Mouse (Mus musculus): ENCODE measurements at regions not wholly inside any gene's neighbourhood (a gene's known extent, or its start where the extent isn't known, plus 50 kb on each side); places are given as distances from the start of the nearest gene placed in this dataset.

DNA sequence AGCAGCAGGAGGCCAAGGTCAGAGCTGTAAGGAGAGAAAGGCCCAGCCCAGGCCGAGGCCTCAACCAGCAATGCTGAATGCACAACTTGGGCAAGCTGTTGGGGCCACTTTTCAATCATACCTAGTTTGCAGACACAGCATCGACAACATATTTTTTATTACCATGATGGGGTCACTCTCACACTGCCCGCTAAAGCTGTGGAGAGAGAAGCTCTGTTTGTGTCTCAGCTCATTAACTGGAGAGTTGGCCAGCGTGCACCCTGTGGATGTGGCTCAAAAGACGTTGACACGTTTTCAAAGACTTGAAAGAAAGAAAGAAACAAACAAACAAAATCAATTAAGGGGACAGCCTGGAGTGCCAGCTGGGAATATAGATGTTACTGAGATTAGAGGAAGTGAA is 217.4 kb upstream of the Tle3 start:
- no peak overlapping the region for H3K4me2 ChIP-seq (ENCODE audit: low read depth, low read length, severe bottlenecking)
- H3K27ac ChIP-seq (ENCODE audit: low read depth, low read length), result no peak overlapping the region
- H3K4me1 ChIP-seq (replicated peaks; ENCODE audit: control insufficient read depth, insufficient read depth, low read length), result peaks cover 15% of the 10 kb centered on the region
- no peak for DNase-seq (ENCODE audit: low spot score)
- H3K36me3 ChIP-seq (ENCODE audit: control insufficient read depth, insufficient read depth, low read length), result no peaks in the 10 kb centered on the region
- ATAC-seq (replicated peaks; ENCODE audit: low FRiP score), result no peak
- peaks cover 2% of the 10 kb centered on the region; the same call in 1 of the 2 replicates for H3K27me3 ChIP-seq (ENCODE audit: control insufficient read depth, insufficient read depth, low read length)
- no peaks in the 10 kb centered on the region for H3K9me3 ChIP-seq (ENCODE audit: control insufficient read depth, low read length)
- no peak overlapping the region for H3K4me3 ChIP-seq (ENCODE audit: low read depth, low read length)
- H3K9ac ChIP-seq (ENCODE audit: low read length), result no peak overlapping the region
- WGBS, result 11% methylated on average over 6 of the region's 6 CpGs

- H3K4me3 ChIP-seq (ENCODE audit: low read depth, low read length), result no peak overlapping the region
- no peaks in the 10 kb centered on the region for H3K36me3 ChIP-seq (ENCODE audit: control insufficient read depth, insufficient read depth, low read length)
- ATAC-seq (replicated peaks; ENCODE audit: low FRiP score) (no peak), DNase-seq (ENCODE audit: low spot score) (no peak)
- no peak overlapping the region for H3K9ac ChIP-seq (ENCODE audit: low read length)
- no peak overlapping the region for H3K27ac ChIP-seq (ENCODE audit: low read depth, low read length)
- WGBS, result 73% methylated on average over 14 of the region's 14 CpGs
- no peak overlapping the region for H3K4me2 ChIP-seq (ENCODE audit: low read depth, low read length, severe bottlenecking)
- peaks cover 2% of the 10 kb centered on the region; the same call in 1 of the 2 replicates for H3K27me3 ChIP-seq (ENCODE audit: control insufficient read depth, insufficient read depth, low read length)
- no peaks in the 10 kb centered on the region for H3K9me3 ChIP-seq (ENCODE audit: control insufficient read depth, low read length)
- H3K4me1 ChIP-seq (replicated peaks; ENCODE audit: control insufficient read depth, insufficient read depth, low read length), result peaks cover 15% of the 10 kb centered on the region
Measured at GRCm38 (mm10) chr9:61155851-61156250, 216.3 kb upstream of the Tle3 start.

GRCm38 (mm10) chr9:61158192-61158770 is 213.9 kb upstream of the Tle3 start:
- Histone ChIP-seq H3K4me3 (ENCODE audit: low read depth, low read length) (no peak overlapping the region), H3K9me3 (ENCODE audit: control insufficient read depth, low read length) (no peaks in the 10 kb centered on the region), H3K36me3 (ENCODE audit: control insufficient read depth, insufficient read depth, low read length) (no peaks in the 10 kb centered on the region), H3K27ac (ENCODE audit: low read depth, low read length) (no peak overlapping the region), H3K4me1 (replicated peaks; ENCODE audit: control insufficient read depth, insufficient read depth, low read length) (peaks cover 16% of the 10 kb centered on the region), H3K9ac (ENCODE audit: low read length) (no peak overlapping the region), H3K27me3 (ENCODE audit: control insufficient read depth, insufficient read depth, low read length) (peaks cover 2% of the 10 kb centered on the region; the same call in 1 of the 2 replicates), H3K4me2 (ENCODE audit: low read depth, low read length, severe bottlenecking) (no peak overlapping the region)
- DNase-seq (ENCODE audit: low spot score) (no peak), ATAC-seq (replicated peaks; ENCODE audit: low FRiP score) (no peak)
- 64% methylated on average over 10 of the region's 10 CpGs for whole genome bisulfite sequencing

DNA sequence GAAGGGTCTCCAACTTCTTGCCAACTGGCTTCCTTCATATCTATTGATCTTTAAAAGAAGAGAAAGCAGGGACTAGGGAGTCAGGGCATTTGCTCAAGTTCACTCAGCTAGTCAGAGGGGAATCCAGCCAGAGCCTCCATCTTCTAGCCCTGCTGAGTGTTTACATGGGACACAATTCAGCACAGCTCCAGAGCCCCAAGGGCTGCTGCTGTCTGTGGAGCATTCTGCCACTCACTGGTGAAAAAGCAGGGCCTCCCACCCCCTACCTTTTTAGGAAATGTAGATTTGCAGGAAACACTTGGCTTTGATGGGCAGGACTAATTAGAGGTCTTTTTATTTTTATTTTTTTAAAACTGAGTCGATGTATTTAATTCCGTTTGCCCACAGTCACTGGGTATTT is 213.0 kb upstream of the Tle3 start:
- 0 out of 2 replicates have a peak, but pooled peaks cover 2% of the 10 kb centered on the region for H3K27me3 ChIP-seq (ENCODE audit: control insufficient read depth, insufficient read depth, low read length)
- no peak overlapping the region for H3K4me3 ChIP-seq (ENCODE audit: low read depth, low read length)
- H3K4me2 ChIP-seq (ENCODE audit: low read depth, low read length, severe bottlenecking), result no peak overlapping the region
- H3K36me3 ChIP-seq (ENCODE audit: control insufficient read depth, insufficient read depth, low read length), result no peaks in the 10 kb centered on the region
- DNase-seq (ENCODE audit: low spot score) (no peak), ATAC-seq (replicated peaks; ENCODE audit: low FRiP score) (no peak)
- WGBS, result 71% methylated on average over 2 of the region's 2 CpGs
- peaks cover 20% of the 10 kb centered on the region for H3K4me1 ChIP-seq (replicated peaks; ENCODE audit: control insufficient read depth, insufficient read depth, low read length)
- no peak overlapping the region for H3K27ac ChIP-seq (ENCODE audit: low read depth, low read length)
- no peak overlapping the region for H3K9ac ChIP-seq (ENCODE audit: low read length)
- H3K9me3 ChIP-seq (ENCODE audit: control insufficient read depth, low read length), result no peaks in the 10 kb centered on the region

DNA sequence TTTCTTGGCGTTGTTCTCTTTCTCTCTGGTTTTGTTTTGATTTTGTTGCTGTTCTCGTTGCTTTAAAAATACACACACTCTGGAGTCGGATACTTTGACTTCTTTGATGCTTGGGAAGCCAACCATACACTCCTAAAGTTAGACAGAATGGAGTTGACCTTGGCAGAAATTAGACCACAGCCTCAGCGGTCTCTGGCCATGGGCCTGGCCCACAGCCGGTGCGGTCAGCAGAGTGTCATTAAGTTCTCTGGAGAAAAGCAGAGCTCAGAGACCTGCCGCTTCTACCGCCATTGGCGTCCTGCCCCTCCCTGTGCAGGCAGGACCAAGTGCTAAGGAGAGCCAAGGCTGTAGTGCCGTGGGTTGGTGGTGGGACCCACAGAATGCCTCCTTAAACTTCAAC is 212.6 kb upstream of the Tle3 start:
- peaks cover 17% of the 10 kb centered on the region for H3K4me1 ChIP-seq (replicated peaks; ENCODE audit: control insufficient read depth, insufficient read depth, low read length)
- no peaks in the 10 kb centered on the region for H3K36me3 ChIP-seq (ENCODE audit: control insufficient read depth, insufficient read depth, low read length)
- H3K9ac ChIP-seq (ENCODE audit: low read length), result no peak overlapping the region
- H3K4me3 ChIP-seq (ENCODE audit: low read depth, low read length), result no peak overlapping the region
- ATAC-seq (replicated peaks; ENCODE audit: low FRiP score) (no peak), DNase-seq (ENCODE audit: low spot score) (no peak)
- H3K4me2 ChIP-seq (ENCODE audit: low read depth, low read length, severe bottlenecking), result no peak overlapping the region
- WGBS, result 86% methylated on average over 10 of the region's 10 CpGs
- no peak overlapping the region for H3K27ac ChIP-seq (ENCODE audit: low read depth, low read length)
- H3K27me3 ChIP-seq (ENCODE audit: control insufficient read depth, insufficient read depth, low read length), result 0 out of 2 replicates have a peak, but pooled peaks cover 2% of the 10 kb centered on the region
- no peaks in the 10 kb centered on the region for H3K9me3 ChIP-seq (ENCODE audit: control insufficient read depth, low read length)

DNA sequence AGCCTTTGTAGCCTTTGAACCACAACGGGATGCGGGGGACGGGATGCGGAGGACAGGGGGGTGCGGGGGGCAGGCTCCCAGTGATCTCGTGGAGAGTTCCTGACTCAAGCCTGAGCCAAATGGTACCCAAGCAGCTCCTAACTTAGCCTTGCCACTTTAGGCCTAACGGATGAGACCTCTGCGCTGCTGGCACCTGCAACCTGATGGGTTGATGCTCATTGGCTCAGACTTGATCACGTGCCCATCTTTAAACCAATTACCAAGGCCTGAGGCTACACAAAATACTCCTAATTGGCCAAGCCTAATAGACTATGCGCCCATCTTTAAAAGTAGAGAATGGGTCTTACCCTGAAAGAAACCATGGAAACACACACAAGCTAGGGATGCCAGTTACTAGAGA is 209.3 kb upstream of the Tle3 start:
- no peak overlapping the region for H3K27ac ChIP-seq (ENCODE audit: low read depth, low read length)
- WGBS, result 85% methylated on average over 10 of the region's 10 CpGs
- H3K4me1 ChIP-seq (replicated peaks; ENCODE audit: control insufficient read depth, insufficient read depth, low read length), result peaks cover 5% of the 10 kb centered on the region; the same call in 1 of the 2 replicates
- H3K27me3 ChIP-seq (ENCODE audit: control insufficient read depth, insufficient read depth, low read length), result 0 out of 2 replicates have a peak, but pooled peaks cover 2% of the 10 kb centered on the region
- no peaks in the 10 kb centered on the region for H3K9me3 ChIP-seq (ENCODE audit: control insufficient read depth, low read length)
- DNase-seq (ENCODE audit: low spot score), result no peak
- no peak for ATAC-seq (replicated peaks; ENCODE audit: low FRiP score)
- no peak overlapping the region for H3K9ac ChIP-seq (ENCODE audit: low read length)
- H3K36me3 ChIP-seq (ENCODE audit: control insufficient read depth, insufficient read depth, low read length), result no peaks in the 10 kb centered on the region
- no peak overlapping the region for H3K4me3 ChIP-seq (ENCODE audit: low read depth, low read length)
- H3K4me2 ChIP-seq (ENCODE audit: low read depth, low read length, severe bottlenecking), result no peak overlapping the region

DNA sequence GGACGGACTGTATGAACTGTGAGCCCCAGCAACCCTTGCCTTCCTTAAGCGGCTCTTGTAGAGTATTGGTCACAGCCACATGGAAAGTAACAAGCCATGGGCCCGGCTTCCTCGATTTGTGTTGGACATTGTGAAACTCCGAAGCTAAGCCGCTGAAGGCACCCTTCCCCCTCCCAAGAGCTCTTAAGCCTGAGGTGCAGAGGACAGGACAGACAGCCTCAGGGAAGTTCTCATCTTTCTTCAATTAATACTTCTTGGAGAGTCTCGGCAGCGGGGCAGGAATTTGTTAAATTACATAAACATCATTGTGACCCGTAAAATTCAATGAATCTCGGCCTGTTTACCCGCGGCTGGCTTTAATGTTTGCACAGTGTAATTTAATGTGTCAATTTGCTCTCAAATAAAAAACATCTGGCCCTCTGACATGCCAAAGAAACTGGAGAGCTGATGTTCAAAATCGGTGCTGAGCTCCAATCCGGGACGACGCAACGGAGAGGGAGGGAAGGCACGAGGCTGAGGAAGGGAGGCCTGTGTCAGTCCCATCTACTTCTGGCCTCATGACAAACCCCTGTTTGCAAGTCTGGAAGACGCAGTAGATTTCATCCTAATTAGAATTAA is 208.4 kb upstream of the Tle3 start:
- Histone ChIP-seq H3K27me3 (ENCODE audit: control insufficient read depth, insufficient read depth, low read length) (0 out of 2 replicates have a peak, but pooled peaks cover 2% of the 10 kb centered on the region), H3K9ac (ENCODE audit: low read length) (no peak overlapping the region), H3K4me2 (ENCODE audit: low read depth, low read length, severe bottlenecking) (no peak overlapping the region), H3K4me1 (replicated peaks; ENCODE audit: control insufficient read depth, insufficient read depth, low read length) (peaks cover 5% of the 10 kb centered on the region; the same call in 1 of the 2 replicates), H3K9me3 (ENCODE audit: control insufficient read depth, low read length) (no peaks in the 10 kb centered on the region), H3K36me3 (ENCODE audit: control insufficient read depth, insufficient read depth, low read length) (no peaks in the 10 kb centered on the region), H3K27ac (ENCODE audit: low read depth, low read length) (no peak overlapping the region), H3K4me3 (ENCODE audit: low read depth, low read length) (no peak overlapping the region)
- no peak for DNase-seq (ENCODE audit: low spot score)
- ATAC-seq (replicated peaks; ENCODE audit: low FRiP score), result no peak
- WGBS, result 70% methylated on average over 19 of the region's 19 CpGs

DNA sequence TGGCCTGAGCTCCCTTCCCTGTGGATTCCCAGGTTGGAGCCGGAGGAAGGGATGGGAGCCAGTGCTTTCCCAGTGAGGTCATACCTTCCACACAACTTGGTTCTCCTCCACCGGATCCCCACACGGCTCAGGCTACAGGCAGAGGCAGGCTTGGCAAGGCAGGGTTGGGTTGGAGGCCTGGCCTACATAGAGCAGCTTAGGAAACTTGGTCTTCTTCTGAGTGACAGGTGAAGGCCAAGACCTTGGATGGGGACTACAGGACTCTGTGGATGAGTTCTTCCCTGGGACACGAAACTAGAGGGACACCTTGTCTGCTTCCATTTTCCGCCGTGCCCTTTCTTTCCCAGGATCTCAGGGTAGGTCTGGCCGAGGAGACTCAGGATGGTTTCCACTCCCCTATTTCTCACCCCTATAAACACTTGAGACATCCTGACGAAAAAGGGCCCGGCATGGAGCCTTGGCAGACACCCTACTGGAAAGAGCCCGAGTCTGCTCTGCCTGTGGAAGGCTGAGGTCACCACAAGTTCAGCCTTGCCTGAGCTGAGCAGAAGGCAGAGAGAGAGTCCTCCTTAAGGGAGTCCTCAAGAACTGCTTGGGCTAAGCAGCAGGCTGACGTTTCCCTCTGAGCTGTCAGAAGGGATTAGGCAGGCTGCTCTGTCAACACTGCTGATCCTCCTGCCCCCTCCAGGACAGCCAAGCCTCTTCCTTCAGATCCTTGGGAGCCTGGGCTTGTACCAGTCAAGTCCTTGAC is 207.5 kb upstream of the Tle3 start:
- no peaks in the 10 kb centered on the region for H3K36me3 ChIP-seq (ENCODE audit: control insufficient read depth, insufficient read depth, low read length)
- ATAC-seq (replicated peaks; ENCODE audit: low FRiP score), result no peak
- H3K27me3 ChIP-seq (ENCODE audit: control insufficient read depth, insufficient read depth, low read length), result 0 out of 2 replicates have a peak, but pooled peaks cover 2% of the 10 kb centered on the region
- H3K9me3 ChIP-seq (ENCODE audit: control insufficient read depth, low read length), result no peaks in the 10 kb centered on the region
- H3K27ac ChIP-seq (ENCODE audit: low read depth, low read length), result no peak overlapping the region
- H3K4me1 ChIP-seq (replicated peaks; ENCODE audit: control insufficient read depth, insufficient read depth, low read length), result peaks cover 5% of the 10 kb centered on the region; the same call in 1 of the 2 replicates
- H3K4me3 ChIP-seq (ENCODE audit: low read depth, low read length), result no peak overlapping the region
- 69% methylated on average over 11 of the region's 11 CpGs for WGBS
- no peak overlapping the region for H3K4me2 ChIP-seq (ENCODE audit: low read depth, low read length, severe bottlenecking)
- no peak for DNase-seq (ENCODE audit: low spot score)
- no peak overlapping the region for H3K9ac ChIP-seq (ENCODE audit: low read length)

All from forebrain, embryonic 11.5 days (tissue).